Mouse (Mus musculus) bone marrow macrophage, adult 2 months (primary cell): ENCODE results near the gene Zcchc4. TPM values are rescaled to one million over a fixed set of nuclear protein-coding genes. Genes with fewer than 3 reads are reported as not detected.
"Not testable (repeated sequence)": the region's sequence is repeated elsewhere in the genome, so short reads cannot be mapped to it uniquely, and the experiment has no call there.

ENCODE experiments used
- H3K27ac ChIP-seq: 2 replicates; pipeline ENCODE4 v1.5.1; 2012; ENCODE audit warnings: low read depth, low read length; ENCODE audit not compliant: insufficient read depth
- H3K4me1 ChIP-seq: 2 replicates; pipeline ENCODE4 v1.6.1; 2012; ENCODE audit warnings: low read length; ENCODE audit not compliant: control insufficient read depth, insufficient read depth
- H3K4me3 ChIP-seq: 2 replicates; pipeline ENCODE4 v1.5.1; 2012; ENCODE audit warnings: mild to moderate bottlenecking, low read length, moderate library complexity; ENCODE audit not compliant: insufficient read depth
- CTCF ChIP-seq: IDR thresholded peaks from 2 replicates; pipeline ENCODE4 v1.5.1; 2012; ENCODE audit warnings: low read depth, mild to moderate bottlenecking, low read length, moderate library complexity
- POLR2A ChIP-seq: IDR thresholded peaks from 2 replicates; pipeline ENCODE4 v1.6.1; 2012; ENCODE audit warnings: mild to moderate bottlenecking, low read depth, low read length, borderline replicate concordance
- polyA plus RNA-seq: library from polyadenylated mRNA; stranded (reverse); fragments of >200 nt; gene quantifications from 2 replicates; pipeline ENCODE4 v1.2.4, GENCODE M21; 2012; ENCODE audit not compliant: missing spikeins, insufficient read depth, insufficient read length

Gene Zcchc4
- polyA plus RNA-seq, 1 experiment: 13.2 TPM

DNA sequence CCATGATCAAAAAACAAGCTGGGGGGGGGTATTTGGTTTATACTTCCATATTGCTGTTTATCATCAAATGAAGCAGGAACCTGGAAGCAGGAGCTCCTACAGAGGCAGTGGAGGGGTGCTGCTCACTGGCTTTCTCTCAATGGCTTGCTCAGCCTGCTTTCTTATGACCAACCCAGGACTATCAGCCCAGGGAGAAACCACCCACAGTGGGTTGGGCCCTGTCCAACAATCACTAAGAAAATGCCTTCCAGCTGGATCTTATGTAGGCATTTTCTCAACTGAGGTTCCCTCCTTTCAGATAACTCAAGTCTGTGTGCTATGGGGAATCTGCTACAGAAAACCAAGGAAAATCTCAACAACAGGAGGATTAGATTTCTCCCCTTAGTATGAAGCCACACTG, 21.0 kb upstream of the Zcchc4 start:
- TF ChIP-seq POLR2A: no peak
- TF ChIP-seq CTCF: no peak
- Histone ChIP-seq H3K4me1 (no peaks in the 10 kb centered on the region), H3K27ac (no peak overlapping the region), H3K4me3 (no peak overlapping the region)

- no peak overlapping the region for H3K4me3 ChIP-seq
- no peak for TF ChIP-seq CTCF
- TF ChIP-seq POLR2A: no peak
- no peak overlapping the region for H3K27ac ChIP-seq
- H3K4me1 ChIP-seq: peaks cover under 1% of the 10 kb centered on the region; the same call in 1 of the 2 replicates
Observed at GRCm38 (mm10) chr5:52755337-52755736, 19.9 kb upstream of the Zcchc4 start.

DNA sequence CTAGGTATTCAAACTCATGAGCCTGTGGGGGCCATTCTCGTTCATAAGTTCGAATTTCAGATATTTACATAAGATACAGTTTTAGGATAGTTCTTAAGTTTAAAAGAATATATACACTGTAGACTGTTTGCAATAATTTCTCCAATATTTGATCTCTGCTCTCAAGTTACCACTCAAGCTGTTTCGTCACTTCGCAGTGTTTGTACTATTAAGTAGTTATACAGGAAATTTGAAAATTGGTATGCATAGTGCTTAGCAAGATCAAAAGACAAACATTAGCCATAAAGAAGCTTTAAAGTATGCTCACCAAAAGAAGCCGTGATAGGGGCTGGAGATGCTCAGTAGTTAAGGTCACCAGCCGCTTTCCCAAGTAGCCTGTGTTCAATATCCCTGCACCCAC, 19.2 kb upstream of the Zcchc4 start:
- Histone ChIP-seq H3K27ac (no peak overlapping the region), H3K4me1 (peaks cover 4% of the 10 kb centered on the region; the same call in 1 of the 2 replicates), H3K4me3 (no peak overlapping the region)
- TF ChIP-seq CTCF (no peak), POLR2A (no peak)

- Histone ChIP-seq H3K27ac (no peak overlapping the region), H3K4me1 (peaks cover 4% of the 10 kb centered on the region; the same call in 1 of the 2 replicates), H3K4me3 (no peak overlapping the region)
- no peak for TF ChIP-seq CTCF
Observed at GRCm38 (mm10) chr5:52762586-52762985, 12.6 kb upstream of the Zcchc4 start.

- Histone ChIP-seq H3K4me3 (no peak overlapping the region), H3K4me1 (no peaks in the 10 kb centered on the region)
- no peak for TF ChIP-seq POLR2A
- TF ChIP-seq CTCF: no peak
Observed at GRCm38 (mm10) chr5:52774267-52774666, 942 bp upstream of the Zcchc4 start.

GRCm38 (mm10) chr5:52776466-52777354, 1.5 kb downstream of the Zcchc4 start:
- not testable (repeated sequence) for H3K4me1 ChIP-seq, H3K27ac ChIP-seq, H3K4me3 ChIP-seq

More at GRCm38 (mm10) chr5:52774267-52774666, 942 bp upstream of the Zcchc4 start:
- no peak overlapping the region for H3K27ac ChIP-seq

DNA sequence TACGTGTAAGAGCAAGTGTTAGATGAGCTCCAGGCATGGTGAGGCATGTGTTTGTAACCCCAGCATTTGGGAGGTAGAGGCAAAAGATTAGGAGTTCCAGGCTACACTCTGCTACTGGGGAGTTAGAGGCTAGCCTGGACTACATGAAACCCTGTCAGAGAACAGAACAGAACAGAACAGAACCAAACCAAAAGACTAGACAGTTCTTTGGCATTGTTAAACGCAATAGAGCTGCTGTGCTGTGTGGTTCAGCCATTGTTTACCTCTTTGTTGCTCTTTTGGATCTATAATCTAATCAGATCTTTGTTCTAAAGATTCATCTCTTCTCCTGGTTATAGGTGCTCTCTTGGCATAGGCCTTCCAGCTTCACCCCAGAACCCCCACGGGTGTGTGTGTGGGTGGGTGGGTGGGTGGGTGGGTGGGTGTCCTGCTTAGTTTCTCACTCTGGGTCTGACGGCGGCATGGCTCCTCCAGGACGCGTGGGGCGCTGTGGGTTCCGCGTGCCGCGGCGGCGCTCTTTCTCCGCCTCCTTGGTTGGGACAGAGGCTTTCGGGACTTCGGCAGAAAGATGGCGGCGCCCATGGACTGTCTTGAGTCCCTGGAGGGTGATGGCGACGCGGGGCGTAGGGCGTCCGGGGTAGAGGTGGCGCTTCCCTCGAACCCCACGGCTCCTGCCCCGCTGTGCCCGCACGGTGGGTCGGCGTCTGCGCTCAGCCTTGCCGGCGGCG, 7.5 kb downstream of the Zcchc4 start:
- peak overlapping the region; percentile 85 for H3K4me3 ChIP-seq
- peaks cover 14% of the 10 kb centered on the region for H3K4me1 ChIP-seq
- TF ChIP-seq CTCF (peak; percentile 63), POLR2A (no peak)
- peak overlapping the region; percentile 46 for H3K27ac ChIP-seq

- Histone ChIP-seq H3K4me3 (peak overlapping the region; percentile 85), H3K4me1 (peaks cover 14% of the 10 kb centered on the region), H3K27ac (peak overlapping the region; percentile 46)
- TF ChIP-seq CTCF (no peak), POLR2A (no peak)
Observed at GRCm38 (mm10) chr5:52783251-52783620, 8.0 kb downstream of the Zcchc4 start.

- H3K4me1 ChIP-seq: peaks cover 14% of the 10 kb centered on the region
- no peak overlapping the region for H3K4me3 ChIP-seq
- no peak for TF ChIP-seq CTCF
- TF ChIP-seq POLR2A: no peak
- H3K27ac ChIP-seq: no peak overlapping the region
Observed at GRCm38 (mm10) chr5:52783957-52784356, 8.7 kb downstream of the Zcchc4 start.
